Mouse (Mus musculus): ENCODE results near the gene App.

The App gene

DNA sequence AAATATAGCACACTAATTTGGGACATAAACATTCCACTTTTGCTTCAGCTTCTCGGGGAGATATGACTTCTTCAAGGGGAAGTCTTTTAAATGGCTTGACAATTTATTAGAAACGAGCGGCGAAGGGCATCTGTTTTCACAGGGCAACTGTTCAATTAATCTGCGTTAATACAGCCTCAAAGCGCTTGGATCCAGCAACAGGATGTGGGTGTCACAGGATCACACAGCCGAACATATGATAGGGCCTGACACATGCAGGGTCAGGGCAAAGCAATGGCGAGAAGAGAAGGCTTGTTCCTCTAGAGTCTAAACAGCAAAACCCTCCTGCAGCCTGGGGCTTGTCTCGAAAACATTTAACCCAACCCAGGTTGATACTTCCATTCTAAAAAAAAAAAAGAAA lies 22.7 kb downstream of the App start:
- no peak for DNase-seq

DNA sequence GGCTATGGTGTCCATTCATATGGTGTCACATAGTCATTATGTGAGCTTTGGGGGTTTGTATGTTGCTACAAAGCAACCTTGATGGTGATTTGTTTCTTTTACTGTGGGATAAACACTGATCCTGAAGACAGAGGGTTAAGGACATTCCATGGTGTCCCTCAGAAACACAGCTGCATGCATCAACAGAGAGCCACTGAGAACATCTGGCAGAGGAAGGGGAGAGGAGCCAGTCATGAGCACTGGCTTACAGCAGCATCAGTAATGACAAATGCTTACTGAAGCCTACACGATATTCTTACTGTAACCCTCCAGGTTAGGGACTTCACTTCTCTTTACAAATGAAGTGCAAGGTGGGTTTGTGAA lies 24.1 kb downstream of the App start:
- no peak for DNase-seq

DNA sequence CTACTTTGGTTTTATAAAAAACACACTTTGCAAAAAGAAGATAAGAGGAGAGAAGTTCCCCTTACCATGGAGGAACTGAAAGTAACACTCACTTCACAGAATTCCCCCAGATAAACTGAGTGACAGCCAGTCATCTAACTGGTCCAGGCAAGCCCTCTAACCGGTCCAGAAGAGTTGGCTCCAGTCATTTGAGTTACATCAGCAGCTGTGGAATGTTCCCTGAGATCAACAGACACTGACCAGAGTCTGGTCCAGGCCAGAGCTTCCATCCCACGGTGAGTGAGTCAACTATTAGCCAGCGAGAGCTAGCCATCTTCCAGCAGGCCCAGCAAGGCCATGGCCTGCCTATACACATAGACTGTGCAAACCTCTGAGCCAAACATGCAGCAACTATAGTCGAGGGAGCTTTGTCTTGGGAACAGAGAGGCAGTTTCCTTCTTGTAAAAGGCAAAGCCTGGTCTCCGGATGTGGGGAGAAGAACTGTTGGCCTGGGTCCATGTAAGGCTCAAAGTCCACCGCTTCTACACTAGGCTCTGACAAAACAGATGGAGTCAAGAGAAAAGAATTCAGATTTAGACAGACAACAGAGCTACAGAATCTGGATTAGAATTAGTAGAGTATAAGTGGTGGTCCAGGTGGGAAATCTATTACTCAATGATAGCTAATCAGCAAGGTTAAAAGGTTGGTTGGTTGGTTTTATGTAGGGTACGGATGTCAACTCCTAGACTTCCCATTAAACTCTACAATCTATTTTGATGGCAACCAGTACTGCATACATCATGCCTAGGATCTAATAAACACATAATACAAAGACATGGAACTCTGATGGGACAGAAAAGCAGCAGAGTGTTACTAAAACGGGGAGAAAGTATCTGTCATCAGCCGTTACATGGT lies 24.7 kb downstream of the App start:
- DNase-seq, result peak; percentile 53 to 68

DNA sequence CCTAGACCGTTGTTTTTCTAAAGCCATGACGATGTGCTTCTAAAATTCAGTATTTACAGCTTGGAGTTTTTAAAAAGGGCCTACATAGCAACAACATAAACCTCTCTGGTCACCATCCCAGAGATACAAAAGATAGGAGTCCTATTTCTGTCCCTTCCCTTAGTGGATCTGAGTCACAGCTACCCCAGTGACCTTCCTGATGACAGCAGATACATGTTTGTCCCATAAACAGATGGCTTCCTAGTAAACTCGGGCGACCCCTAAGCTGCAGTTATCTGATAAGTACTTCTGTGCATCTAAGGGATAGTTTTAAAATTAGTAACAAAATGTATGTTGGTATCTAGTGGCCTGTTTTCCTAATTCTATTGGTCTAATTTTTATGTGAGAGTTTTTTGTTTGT lies 26.1 kb downstream of the App start:
- DNase-seq, result no peak

DNA sequence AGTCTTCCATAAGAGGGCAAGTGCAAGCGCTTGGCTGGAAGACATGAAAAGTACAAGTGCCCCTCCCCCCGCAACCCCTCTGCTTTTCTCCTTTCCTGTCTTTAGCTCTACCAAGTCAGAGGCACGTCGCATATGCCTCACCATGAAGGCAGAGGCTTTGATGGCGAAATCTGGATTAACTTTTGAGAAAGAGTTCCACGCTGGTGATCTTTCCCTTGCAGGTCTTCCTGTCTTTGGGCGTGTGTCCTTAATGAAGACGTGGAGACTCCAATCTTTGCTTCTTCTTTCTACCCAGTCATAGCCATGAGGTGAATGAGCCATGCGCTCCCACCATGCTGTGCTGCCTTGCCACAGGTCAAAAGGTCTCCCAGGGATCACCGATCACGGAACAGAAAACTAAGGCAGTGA lies 27.8 kb downstream of the App start:
- DNase-seq, result no peak

DNA sequence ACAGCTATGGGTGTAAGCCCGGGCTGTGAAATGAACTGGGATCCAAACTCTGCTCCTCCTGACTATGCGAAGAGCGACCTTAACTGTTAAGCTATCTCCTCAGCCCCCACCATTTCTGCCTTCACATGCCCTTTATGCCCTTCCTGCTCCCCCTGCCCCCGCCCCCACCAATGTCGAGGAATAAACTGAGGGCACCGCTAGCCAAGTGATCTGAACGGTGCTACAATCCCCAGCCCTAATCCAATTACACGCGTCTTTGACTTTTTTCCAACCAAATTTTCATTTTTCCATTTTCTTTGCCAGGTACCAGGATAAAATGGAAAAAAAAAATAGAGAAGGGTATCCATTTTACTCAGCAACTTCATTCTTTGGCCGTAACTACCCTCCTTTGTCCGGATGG lies 28.2 kb downstream of the App start:
- no peak for DNase-seq

DNA sequence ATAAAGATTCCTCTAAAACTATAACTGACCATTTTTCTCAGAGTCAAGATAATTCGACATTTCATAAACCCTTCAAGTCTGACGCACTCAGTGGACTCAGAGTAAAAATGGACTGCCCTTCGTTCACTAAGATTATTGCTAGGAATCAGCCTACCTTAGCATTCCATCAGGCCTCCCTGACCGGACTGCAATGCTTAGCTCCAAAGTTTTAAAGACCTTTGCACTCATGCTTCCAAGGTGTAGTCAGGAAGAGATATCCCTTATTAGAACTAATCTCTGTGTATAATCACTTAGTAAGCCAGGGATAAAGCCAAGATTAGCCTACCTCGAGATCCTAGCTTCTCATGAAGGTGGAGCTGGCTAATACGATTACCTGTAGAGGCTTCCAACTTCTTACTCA lies 29.2 kb downstream of the App start:
- no peak for DNase-seq

DNA sequence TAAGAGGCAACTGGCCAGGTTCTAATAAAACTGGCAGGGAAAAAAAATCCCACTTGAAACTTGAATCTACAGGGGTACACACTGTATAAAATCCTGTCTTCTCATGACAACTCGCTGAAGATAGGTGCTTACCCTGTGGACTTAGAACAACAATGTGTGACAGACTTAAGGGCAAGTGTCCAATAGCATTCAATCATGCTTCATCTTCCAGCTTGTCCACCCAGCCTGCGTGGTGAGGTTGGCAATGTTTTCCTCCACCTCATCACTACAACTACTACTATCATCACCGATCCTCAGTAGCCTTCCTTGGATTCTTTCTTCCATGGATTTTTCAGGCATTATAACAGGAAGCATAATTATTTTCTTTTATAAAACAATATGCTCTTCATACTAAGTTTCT lies 29.7 kb downstream of the App start:
- no peak for DNase-seq

DNA sequence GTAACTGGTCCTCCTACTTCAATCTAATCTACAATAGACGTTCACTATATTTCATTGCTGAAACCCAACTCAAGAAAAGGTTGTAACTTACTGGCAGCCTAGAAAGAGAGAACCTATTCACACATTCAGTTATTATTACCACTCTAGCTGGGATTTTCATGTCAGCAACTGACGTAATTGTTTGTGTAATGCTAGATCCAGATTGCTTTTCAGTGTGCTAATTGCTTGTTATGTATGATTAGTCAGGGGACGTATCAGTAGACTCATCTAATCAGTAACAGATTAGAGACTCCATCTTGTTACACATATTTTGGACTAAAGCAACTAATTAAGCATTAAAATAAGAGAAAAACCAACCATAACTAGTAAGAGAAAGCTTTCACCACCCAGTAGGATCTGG lies 30.4 kb downstream of the App start:
- DNase-seq, result no peak

DNA sequence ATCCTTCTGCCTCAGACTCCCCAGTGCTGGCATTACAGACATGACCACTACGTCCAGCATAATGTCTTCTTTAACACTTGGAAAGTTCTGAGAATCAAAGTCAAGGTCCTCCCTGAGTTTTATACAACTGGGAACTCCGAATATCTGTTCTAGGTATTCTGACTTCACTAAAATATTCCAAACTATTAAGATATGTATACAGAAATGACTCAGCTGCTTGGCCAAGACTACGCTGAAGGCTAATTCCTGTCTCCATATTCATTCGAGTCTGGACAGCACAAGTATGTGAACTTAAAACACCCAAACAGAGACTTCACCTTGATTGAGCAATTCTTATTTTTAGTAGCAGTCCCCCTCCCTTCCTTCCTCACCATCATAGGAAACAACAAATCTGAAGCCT lies 32.2 kb downstream of the App start:
- DNase-seq, result no peak

DNA sequence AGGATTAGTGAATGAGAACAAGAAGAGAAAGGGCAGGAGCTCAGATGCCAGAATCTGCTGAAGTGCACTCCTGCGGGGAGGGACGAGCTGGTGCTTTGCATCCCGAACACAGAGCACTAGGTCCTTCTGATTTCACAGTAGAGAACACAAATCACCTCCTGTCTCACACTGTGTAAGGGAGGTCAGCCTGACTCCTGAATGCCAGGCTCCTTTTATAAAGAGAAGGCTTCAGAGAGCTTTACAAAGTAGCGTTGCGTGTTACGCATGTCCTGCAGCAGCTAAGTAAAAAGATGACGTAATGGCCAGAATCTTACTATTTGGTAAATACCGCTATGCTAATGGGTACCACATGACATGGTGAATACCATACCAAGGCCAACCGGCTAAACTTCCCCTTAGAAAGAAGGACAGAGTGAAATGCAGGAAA lies 34.4 kb downstream of the App start:
- no peak for DNase-seq

DNA sequence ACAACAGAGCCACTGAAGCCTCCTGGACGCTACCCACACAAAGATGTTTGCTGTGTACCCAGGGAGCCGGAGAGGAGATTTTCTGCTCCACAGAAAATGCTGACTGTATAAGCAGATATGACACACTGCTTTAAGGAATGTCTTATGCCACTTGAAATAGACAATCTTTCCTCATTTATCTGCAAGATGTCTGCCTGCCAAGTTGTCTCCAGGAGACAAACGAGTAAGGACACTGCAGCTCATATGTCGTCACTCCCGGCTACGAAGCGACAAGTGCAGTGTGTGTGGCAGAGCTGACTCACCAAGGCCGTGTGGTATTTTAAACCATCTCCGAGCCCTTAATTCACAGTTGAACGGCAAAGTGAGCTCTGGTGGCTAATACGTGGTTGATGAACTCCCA lies 36.2 kb downstream of the App start:
- DNase-seq, result no peak

DNA sequence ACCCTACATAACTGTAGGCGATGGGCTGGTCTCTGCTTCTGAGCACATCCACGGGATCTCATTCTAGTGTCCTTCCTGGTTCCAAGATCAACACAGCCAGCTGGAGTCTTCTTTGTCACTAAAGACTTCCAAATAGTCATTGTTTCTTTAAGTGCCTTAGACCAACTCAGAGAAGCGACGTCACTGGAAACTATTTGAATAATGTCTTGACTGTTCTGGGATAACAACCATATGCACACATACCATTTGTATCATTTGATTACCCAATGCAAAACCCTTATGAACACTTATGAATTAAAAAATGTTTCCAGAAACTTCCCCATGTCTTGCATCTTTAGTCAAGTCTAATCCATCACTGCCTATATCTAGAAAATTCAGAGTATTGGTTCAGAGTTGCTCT lies 37.5 kb downstream of the App start:
- DNase-seq, result no peak

DNA sequence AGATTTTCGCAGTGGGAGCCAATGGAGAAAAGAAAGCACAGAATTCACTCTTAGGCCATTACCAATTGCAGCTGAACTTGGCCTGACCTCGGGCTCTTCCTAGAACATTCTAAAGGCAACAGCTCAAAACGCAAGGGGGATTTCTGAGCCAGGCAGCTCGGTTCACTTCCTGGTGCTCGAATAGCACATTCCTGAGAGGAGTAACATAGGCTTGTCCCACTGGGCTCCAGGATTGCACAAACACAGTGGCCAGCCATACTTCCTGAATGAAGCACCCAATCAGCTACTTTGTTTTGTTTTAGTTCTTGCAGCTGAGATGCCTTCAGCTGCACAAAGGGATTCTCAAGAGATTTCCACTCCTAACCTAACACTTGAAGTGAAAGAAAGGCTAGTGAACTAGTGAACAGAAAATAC lies 40.1 kb downstream of the App start:
- DNase-seq, result peak; percentile 63 to 81

DNA sequence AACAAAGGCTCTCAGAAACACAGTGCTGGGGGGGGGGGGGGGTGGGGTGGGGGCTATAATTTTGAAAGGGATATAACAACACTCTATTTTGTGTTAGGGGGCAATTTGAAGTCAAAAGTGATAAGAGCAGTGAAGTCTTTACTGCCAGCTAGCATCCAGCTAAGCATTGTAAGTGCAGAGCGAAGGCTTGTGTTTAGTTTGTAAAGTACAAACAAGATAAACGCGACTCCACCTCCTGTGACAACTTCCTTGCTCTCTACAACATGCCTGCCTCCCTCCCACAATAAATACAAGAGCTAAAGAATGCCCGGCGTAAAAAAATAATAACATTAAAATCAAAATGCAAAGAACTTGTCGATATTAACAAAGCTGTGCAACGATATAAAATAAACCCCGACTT lies 40.5 kb downstream of the App start:
- DNase-seq, result no peak

DNA sequence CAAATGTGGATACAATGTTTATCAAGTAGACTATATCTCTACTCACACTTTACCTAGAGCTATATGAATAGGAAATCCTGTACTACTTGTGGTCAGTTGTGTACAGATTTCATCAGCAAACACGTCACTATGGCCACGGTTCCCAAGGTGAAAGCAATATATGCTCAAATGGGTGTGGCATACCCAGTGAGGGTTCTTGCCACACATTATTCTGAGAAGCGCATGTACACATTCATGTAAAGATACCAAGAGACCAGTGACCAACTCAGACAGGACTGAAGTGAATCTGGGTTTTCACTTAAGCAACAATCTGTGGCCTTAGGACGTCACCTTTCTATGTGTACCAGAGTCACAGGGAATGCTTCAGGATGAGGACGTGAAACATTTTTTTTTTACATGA lies 41.4 kb downstream of the App start:
- no peak for DNase-seq

DNA sequence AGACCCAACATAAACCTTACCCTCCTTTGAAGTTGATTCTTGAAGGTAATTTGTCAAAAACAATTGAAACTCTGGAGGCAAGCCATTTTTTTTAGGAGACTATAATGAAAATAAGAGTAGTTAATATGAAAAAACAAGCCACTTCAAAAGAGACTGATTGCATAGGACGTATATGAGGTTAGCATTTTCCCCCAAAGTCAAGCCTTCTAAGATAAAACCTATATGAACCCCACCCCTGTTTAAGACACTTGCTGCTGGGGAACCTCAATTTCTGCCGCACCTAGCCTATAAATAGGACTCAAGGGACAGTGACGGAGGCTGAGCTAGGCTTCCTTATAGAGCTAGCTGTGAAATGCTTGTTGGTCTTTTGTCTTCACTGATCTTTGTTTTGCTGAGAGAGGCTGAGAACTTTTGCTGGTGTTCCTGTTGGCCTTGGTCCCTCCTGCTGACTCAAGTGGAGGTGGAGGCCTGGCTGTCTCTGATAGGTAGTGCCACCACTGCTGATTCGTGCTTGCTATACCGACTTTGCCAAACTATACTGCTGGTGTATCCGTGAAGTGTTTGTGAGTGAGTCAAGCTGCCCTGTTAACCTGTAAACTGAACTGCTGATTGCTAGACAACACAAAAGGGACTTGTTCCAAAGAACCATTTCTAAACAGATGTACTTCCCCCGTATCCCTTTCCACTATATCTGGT lies 42.6 kb downstream of the App start:
- no peak for DNase-seq

DNA sequence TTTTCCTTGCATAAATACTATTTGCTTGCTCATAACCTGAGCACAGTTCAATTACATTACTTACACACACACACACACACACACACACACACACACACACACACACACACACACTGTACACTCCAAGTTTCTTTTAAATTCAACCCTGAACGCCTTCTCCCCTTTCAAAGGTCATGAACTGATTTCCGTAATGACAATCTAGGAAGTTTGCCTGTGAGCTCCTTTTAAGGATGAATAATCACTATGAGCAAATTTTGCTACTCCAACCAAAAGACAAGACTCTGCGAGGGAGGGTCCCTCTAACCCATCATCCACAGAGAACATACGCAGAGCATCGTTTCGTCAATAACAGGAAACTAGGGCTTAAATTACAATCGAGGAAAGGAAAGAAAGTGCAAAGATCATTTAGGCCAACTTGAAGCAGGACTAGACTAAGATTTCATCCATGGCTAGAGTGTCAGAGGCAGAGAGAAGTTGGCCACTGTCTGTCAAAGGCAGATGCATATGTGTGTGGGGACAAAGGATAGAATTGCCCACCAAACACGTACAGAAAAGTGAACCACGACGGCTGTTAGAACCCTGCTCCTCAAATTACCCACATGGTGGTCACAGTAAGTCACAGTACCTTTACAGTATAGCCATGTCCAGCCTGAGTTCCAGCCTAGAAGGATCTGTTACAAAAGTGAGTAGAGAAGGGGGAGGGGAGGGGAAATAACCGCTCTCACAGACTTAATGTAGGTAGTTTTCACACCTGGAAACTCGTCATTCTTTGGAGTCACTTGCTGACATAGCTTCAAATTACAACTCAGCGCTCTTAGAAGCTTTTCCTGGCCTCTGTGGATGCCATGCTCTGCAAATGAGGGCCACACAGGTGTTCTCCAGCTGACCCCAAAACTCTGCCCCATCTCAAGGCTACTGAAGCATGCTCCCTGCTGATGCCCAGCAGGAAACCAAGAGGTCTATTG lies 44.6 kb downstream of the App start:
- DNase-seq, result no peak

DNA sequence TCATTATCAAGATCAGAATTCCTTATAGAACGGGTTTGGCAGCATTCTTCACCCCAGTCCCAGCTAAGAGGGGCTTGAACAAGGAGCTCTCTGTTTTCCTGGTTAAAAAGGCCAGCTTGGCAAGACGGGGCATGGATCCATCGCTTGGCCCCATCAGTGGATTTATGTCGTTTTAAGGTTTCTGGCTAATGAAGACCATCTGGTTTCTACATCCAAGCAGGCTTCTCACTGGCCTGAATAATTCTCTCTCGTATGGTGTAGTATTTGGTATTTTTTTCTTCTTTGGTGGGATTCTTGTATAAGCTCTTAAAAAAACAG lies 45.3 kb downstream of the App start:
- DNase-seq, result no peak

DNA sequence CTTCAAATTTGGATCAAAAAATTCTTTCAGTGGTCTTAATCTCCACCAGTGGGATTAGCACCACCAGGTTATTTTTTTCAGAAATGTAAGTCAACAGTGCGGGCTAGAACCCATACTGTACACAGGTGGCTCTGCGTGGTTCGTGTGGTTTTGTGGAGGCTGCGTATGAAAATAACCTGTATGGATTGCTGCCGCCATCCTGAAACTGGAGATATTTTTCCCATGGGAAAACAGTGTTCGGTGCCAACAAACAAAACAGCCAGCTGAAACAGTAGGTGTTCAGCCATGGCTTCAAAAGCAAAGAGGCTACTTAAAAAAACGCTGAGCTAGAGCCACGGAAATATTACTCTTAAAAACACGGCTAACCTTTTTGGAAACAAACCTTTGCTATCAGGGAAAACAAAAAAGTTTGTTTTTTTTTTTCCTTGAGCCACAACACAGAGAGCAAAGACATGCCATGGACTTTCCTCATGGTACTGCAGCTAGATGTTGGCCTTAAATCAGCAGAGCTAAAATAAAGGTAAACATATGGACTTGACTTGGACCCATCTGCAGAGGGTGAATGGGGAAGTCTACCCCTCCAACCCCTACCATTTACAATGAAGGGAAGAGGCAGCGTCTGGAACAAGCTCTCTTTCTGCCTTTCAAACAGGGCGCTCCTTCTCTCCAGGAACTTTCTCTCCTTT lies 45.8 kb downstream of the App start:
- no peak for DNase-seq

DNA sequence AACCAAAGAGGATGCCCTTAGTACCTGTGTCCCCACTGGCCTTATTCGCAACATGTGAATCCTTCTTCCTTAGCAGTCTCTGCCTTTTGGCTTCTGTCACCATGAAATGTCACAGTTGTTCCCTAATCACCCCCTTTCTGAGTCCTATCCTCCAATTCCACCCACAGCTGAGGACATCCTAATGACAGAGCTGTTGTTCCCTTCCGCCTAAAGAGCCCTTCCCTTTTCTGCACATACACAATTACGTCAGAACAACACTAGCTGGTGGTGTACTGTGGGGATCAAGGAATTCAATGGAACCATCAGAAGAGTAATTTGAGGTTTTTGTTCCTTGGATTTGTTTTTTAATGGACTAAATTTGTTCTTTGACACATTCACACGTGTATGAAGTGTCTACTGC lies 48.9 kb downstream of the App start:
- DNase-seq, result no peak

DNA sequence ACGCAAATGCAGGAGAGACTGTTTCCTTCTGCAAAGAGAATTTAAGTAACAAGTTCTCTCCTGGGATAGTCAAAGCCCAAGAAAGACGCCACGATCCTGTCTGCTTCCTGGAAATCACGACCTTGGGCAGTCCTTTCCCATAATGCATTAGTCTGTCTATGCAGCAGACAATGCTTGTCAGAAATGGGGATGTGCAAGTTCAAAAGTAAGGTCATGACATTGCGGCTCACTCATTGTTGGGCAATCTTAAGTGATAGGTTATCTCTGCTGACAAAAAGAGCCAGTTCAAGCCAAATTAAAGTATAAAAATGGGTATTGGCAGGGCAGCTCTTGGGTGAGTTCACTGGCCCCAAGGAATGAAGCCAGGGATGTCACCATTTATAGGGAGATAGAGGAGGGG lies 51.6 kb downstream of the App start:
- no peak for DNase-seq

DNA sequence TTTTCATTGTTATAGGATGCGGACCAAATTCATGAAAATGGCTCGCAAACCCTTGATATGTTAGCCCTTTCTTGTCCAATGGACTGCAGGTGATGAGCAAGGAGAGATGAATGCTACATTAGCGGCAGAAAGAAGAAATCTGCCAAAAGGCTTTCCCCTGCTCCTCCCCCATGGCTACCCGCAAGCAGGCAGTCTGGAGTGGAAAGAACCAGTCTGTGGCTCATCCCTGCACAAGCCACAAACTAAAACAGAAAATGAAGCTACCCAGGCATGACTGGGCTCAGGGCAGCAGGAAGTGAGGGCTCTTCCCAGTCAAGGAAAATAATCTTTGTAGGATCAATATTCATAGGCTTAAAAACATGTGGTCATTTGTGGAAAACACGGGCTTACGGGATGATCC lies 54.6 kb downstream of the App start:
- no peak for DNase-seq
